Mouse (Mus musculus): ENCODE results near the gene Rsph14.

Rsph14 gene

GRCm38 (mm10) chr10:75032395-75032794 lies at the start of gene Rsph14:
Gene Rsph14, minus strand, starts transcription at chr10:75032586.
- DNase-seq (ENCODE audit: low spot score in 2 of 2) = peak; percentile 93 to 94

- DNase-seq (ENCODE audit: low spot score in 2 of 2) = no peak
These were observed 46.1 kb upstream of the Rsph14 start for GRCm38 (mm10) chr10:75078174-75079128.

- DNase-seq (ENCODE audit: low spot score in 2 of 2) = no peak
These were observed 43.3 kb upstream of the Rsph14 start for GRCm38 (mm10) chr10:75075665-75076064.

DNA sequence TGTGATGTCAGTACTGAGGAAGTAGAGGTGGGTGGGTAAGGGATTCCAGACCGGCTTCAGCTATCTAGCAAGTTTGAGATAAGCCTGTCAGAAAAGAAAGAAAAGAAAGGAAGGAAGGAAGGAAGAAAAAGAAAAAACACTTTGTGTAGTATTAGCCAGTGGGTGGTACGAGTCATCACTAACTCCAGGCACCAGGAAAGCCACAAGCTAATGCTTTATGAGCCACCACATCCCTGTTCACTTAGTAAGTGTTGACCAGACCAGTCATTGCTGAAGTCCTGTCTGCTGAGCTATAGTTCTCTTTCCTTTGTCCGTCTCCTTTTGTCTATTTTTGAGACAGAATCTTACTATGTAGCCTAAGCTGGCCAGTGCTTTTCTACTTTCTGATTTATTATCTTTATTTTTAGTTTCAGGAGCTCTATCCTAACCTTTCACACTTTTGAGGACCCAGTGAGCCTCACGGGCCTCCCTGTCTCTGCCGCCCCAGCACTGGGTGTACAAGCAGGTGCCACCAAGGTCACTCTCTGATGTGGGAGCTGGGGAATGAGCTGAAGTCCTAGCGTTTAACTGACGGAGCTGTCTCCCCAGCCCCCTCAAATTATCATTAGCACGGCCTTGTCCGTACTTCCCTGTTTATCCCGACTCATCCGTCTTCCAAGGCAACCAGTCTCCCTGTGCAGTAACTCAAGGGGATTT lies 38.0 kb upstream of the Rsph14 start:
- no peak for DNase-seq (ENCODE audit: low spot score in 2 of 2)

DNA sequence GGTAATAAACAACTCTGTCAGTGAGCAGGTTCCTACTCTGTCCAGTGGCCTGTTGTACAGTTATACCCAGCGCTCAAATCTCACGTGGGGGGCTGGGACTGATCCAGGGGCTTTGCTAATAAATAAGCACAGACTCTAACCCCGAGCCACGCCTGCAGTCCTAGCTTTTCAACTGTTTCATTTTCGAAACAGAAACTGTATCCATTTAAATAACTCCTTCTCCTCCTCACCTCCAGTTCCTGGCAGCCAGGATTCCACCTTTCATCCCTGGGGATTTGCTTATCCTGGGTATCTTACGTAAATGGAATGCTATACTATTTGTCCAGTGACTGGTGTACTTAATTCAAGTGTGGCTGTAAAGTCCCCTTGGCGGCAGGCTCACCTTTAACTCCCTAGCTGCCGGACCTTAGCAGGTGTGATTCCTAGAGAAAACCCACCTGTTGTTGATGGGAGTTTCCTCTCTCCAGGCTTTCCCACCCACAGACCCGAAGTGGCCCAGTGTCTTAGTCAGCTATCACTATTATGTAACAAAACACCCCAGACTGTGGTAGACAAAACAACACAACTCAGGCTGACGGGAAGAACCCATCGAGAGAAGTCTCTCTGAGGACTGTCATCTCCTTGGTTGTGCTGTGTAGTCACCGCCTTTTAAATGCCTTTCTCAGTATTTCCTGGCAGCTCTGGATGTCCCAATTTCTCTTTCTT lies 36.4 kb upstream of the Rsph14 start:
- no peak for DNase-seq (ENCODE audit: low spot score in 2 of 2)

GRCm38 (mm10) chr10:75068086-75068485 lies 35.7 kb upstream of the Rsph14 start:
- DNase-seq (ENCODE audit: low spot score in 2 of 2) = no peak

DNA sequence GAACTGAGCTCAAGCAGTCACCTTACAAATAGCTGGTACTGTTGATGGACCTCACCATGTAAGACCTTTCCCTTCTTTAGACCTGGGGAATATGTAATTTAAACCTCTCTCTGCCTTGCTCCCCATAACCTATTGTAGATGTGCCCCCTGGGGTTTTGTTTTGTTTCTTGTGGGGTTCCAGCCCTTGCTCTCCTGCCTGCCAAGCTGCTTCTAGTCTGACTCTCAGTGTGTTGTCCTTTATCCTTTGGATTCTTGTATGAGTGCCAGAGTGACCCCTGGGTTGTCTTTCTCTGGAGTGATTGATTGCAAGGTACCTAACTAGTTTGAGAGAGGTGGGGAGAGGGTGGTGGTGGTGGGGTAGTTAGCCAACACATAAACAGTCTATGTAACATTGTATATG lies 35.1 kb upstream of the Rsph14 start:
- DNase-seq (ENCODE audit: low spot score in 2 of 2) = no peak

- no peak for DNase-seq (ENCODE audit: low spot score in 2 of 2)
These were observed 33.3 kb upstream of the Rsph14 start for GRCm38 (mm10) chr10:75065691-75066090.

GRCm38 (mm10) chr10:75063301-75063965 lies 31.0 kb upstream of the Rsph14 start:
- DNase-seq (ENCODE audit: low spot score in 2 of 2) = no peak

DNA sequence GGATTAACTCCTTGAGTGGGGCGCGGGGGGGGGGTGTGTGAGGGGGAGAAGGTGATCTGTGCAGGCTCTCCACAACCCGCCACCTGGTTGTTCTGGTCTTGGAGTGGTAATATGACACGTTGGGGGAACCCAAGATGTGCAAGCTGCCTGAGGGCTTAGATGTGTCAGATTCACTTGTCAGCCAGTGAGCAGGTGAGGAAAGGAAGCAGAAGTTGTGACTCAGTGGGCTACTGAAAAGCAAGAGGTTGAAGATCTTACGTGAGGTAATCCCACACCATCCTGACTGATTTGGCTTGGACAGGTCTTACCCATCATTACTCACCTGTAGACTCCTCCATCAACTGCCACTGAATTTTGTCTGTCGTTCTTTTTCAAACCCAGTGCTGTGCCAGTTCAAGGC lies 30.2 kb upstream of the Rsph14 start:
- DNase-seq (ENCODE audit: low spot score in 2 of 2) = no peak

- peak in 1 of 2 experiments; percentile 62 for DNase-seq (ENCODE audit: low spot score in 2 of 2)
These were observed 29.8 kb upstream of the Rsph14 start for GRCm38 (mm10) chr10:75062189-75062561.

DNA sequence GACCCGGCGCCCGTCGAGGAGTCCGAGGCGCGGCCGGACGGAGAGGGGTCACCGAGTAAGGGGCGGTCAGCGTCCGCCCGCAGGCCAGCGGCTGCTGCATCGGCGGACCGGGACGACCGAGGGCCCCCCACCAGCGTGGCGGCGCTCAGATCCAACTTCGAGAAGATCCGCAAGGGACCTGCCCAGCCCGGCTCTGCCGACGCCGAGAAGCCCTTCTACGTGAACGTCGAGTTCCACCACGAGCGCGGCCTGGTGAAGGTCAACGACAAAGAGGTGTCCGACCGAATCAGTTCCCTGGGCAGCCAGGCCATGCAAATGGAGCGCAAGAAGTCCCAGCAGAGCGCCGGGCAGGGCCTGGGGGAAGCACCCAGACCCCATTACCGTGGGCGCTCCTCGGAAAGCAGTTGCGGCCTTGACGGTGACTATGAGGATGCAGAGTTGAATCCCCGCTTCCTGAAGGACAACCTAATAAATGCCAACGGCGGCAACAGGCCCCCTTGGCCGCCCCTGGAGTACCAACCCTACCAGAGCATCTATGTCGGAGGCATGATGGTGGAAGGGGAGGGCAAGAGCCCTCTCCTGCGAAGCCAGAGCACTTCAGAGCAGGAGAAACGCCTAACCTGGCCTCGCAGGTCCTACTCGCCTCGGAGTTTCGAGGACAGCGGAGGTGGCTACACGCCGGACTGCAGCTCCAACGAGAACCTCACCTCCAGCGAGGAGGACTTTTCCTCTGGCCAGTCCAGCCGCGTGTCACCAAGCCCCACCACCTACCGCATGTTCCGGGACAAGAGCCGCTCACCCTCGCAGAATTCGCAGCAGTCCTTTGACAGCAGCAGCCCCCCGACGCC lies 29.2 kb upstream of the Rsph14 start:
- no peak for DNase-seq (ENCODE audit: low spot score in 2 of 2)

DNA sequence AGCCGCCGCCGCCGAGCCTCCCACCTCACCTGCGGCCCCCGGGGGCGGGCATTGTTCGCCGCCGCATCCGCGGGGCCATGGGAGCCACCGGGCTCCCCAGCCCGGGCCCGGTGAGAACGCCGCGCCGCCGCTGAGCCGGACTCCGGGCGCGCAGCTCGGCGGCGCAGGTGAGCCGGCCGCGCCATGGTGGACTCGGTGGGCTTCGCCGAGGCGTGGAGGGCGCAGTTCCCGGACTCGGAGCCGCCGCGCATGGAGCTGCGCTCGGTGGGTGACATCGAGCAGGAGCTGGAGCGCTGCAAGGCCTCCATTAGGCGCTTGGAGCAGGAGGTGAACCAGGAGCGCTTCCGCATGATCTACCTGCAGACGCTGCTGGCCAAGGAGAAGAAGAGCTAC lies 28.5 kb upstream of the Rsph14 start:
- DNase-seq (ENCODE audit: low spot score in 2 of 2) = peak in 1 of 2 experiments; percentile 53

DNA sequence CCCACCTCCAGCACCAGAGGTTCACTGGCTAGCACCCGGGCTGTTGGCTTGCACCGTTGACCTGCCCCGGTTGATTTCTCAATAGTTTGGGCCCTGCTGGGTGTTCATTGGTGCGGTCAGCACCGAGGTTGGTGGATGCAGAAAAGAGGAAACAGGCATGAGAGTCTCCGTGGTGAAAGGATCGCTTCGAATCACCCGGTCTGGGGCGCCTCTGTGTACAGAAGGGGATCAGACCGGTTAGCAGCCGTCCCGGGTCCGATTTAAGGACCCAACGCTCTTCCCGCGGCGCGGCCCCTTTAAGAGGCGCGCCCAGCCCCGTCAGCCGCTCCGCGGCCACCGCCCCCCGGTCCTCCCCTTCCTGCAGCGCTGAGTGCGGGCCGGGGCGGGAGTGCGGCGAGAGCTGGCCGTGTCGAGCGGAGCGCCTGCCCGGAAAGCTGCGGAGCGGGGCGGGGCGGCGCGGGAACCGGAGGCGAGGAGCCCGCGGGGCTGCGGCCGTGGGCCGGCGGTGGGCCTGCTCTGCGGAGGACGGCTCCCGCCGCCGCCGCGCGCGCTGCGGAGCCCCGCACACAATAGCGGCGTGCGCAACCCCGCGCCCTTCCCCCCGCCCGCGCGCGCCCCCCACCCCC lies 27.9 kb upstream of the Rsph14 start, which contains the start of gene Bcr:
Bcr (plus strand) TSS at position 376 of the 626 bp plus-strand sequence.
- DNase-seq (ENCODE audit: low spot score in 2 of 2) = peak; percentile 85 to 88

DNA sequence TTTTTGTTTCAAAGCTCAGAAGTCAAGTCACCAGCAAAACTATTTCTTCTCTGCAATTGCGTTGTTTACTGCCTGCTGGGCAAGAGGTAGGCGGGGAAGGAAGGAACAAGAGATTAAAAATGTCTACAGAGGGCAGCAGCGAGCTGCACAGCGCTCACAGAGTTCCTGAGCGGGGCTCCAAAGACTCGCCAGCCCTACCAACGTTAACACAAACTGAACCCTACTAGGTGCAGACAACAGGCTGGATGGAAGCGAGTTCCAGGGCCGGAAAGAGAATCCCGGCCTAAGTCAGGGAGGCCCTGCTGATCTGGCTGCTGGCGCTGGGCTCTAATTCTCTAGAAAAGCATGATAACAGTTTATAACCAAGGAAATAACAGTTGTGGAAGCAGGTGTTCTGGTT lies 27.0 kb upstream of the Rsph14 start:
- peak; percentile 83 for DNase-seq (ENCODE audit: low spot score in 2 of 2)

GRCm38 (mm10) chr10:75058761-75059395 lies 26.5 kb upstream of the Rsph14 start:
- DNase-seq (ENCODE audit: low spot score in 2 of 2) = no peak

DNA sequence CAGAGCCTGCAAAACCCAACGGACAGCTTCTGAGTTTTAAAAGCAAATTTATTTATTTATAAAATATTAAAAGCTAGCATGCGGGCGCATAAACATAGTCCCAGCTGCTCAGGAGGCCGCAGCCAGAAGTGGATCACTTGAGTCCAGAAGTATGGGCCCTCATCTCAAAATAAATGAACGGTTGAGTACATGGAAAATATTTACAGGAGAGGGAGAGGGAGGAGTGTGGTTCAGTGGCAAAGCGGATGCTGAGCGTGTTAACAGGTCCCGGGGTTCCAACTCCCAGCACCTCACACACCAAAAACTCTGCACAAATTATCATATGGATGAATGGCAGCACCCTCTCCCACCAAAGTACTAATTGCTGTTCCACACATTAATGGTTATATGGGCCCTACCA lies 25.9 kb upstream of the Rsph14 start:
- no peak for DNase-seq (ENCODE audit: low spot score in 2 of 2)

- DNase-seq (ENCODE audit: low spot score in 2 of 2) = peak; percentile 72 to 82
These were observed 23.9 kb upstream of the Rsph14 start for GRCm38 (mm10) chr10:75056255-75056654.

GRCm38 (mm10) chr10:75055672-75056071 lies 23.3 kb upstream of the Rsph14 start:
- no peak for DNase-seq (ENCODE audit: low spot score in 2 of 2)

- peak in 1 of 2 experiments; percentile 57 for DNase-seq (ENCODE audit: low spot score in 2 of 2)
These were observed 21.7 kb upstream of the Rsph14 start for GRCm38 (mm10) chr10:75054125-75054524.

All from right cerebral cortex, postnatal 10 days (tissue).